Mouse (Mus musculus) ES-Bruce4 (cell line): ENCODE measurements around the gene Clstn2. TPM values are rescaled to one million over a fixed set of nuclear protein-coding genes. Genes with fewer than 3 reads are reported as not detected.

Source experiments
- H3K27ac ChIP-seq: 2 replicates; pipeline ENCODE4 v1.5.1; 2012; ENCODE audit warnings: low read length, inconsistent platforms; ENCODE audit not compliant: insufficient read depth
- H3K27me3 ChIP-seq: 2 replicates; pipeline ENCODE4 v1.6.1; 2012; ENCODE audit warnings: mild to moderate bottlenecking, low read length, inconsistent platforms; ENCODE audit not compliant: control insufficient read depth, poor library complexity, insufficient read depth, severe bottlenecking
- H3K36me3 ChIP-seq: 2 replicates; pipeline ENCODE4 v1.6.1; 2012; ENCODE audit warnings: inconsistent platforms, mild to moderate bottlenecking, low read length, moderate library complexity; ENCODE audit not compliant: control insufficient read depth, poor library complexity, insufficient read depth, severe bottlenecking
- H3K4me1 ChIP-seq: one replicate; pipeline ENCODE4 v1.8.1; 2011; ENCODE audit warnings: low read length; ENCODE audit not compliant: control insufficient read depth, insufficient read depth
- H3K4me3 ChIP-seq: 2 replicates; pipeline ENCODE4 v1.5.1; 2011; ENCODE audit warnings: low read depth, mild to moderate bottlenecking, low read length
- H3K9ac ChIP-seq: 2 replicates; pipeline ENCODE4 v1.6.1; 2012; ENCODE audit warnings: low read depth, mild to moderate bottlenecking, inconsistent platforms; ENCODE audit not compliant: poor library complexity, severe bottlenecking
- H3K9me3 ChIP-seq: replicated peaks from 2 replicates; pipeline ENCODE4 v1.6.1; 2012; ENCODE audit warnings: mild to moderate bottlenecking, low read length, inconsistent platforms; ENCODE audit not compliant: control insufficient read depth, poor library complexity, insufficient read depth, severe bottlenecking
- CTCF ChIP-seq: IDR thresholded peaks from one replicate; pipeline ENCODE4 v1.8.1; 2011; ENCODE audit warnings: low read depth, low read length
- EP300 ChIP-seq: IDR thresholded peaks from 2 replicates; pipeline ENCODE4 v1.6.1; 2011; ENCODE audit warnings: low read depth, low read length; ENCODE audit not compliant: insufficient read depth
- POLR2A ChIP-seq: IDR thresholded peaks from one replicate; pipeline ENCODE4 v1.8.1; 2011; ENCODE audit warnings: low read length; ENCODE audit not compliant: insufficient read depth
- polyA plus RNA-seq: library from polyadenylated mRNA; stranded (reverse); fragments of >200 nt; gene quantifications from 2 replicates; pipeline ENCODE4 v1.2.4, GENCODE M21; 2011; ENCODE audit warnings: low read depth; ENCODE audit not compliant: missing spikeins, insufficient read depth, insufficient read length

The Clstn2 gene
- polyA plus RNA-seq, 1 experiment, result not detected

DNA sequence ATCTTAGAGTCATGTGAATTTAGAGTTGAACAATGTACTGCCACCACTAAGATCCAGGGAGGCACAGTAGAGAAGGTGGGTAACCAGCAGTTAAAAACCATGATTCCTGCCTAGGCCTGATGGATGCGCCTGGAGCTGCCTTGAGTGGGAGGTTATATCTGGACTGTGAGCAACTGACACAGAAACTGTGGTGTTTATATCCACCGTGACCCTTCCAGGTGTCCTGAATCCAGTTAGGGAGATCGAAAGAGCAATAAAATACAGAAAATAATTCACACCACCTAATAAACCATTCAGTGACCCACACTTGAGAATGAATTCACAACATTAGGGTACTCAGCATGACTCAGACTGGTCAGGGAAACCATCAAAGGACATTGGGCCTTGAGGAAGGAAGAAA is 141.6 kb downstream of the Clstn2 start:
- TF ChIP-seq CTCF (no peak), POLR2A (no peak), EP300 (no peak)
- Histone ChIP-seq H3K27ac (no peak overlapping the region), H3K9me3 (no peaks in the 10 kb centered on the region), H3K4me3 (no peak overlapping the region), H3K9ac (no peak overlapping the region), H3K36me3 (no peaks in the 10 kb centered on the region), H3K27me3 (peaks cover 1% of the 10 kb centered on the region; the same call in 1 of the 2 replicates), H3K4me1 (no peaks in the 10 kb centered on the region)

DNA sequence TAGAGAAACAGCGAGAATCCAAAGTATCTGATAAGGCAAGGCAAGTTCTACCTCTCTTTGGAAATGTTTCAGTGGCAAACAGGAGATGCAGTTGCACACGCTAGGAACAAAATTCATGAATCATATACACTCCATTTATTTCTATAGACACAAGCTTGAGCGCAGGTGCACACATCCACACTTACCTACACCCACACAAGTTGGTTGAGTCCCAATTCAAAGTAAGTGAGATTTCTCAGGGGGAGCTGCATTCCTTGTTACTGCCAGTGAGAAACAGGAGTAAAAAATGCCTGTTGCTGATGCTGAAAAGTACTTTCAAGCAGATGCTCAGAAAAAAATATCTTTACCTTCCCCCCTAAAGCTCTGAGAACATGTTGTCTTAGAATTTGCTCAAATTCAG is 149.6 kb downstream of the Clstn2 start:
- H3K9me3 ChIP-seq, result no peaks in the 10 kb centered on the region
- no peak overlapping the region for H3K4me3 ChIP-seq
- no peaks in the 10 kb centered on the region for H3K36me3 ChIP-seq
- TF ChIP-seq EP300 (no peak), POLR2A (no peak)
- H3K27ac ChIP-seq, result no peak overlapping the region
- H3K4me1 ChIP-seq, result no peaks in the 10 kb centered on the region
- H3K27me3 ChIP-seq, result no peaks in the 10 kb centered on the region
- no peak overlapping the region for H3K9ac ChIP-seq

DNA sequence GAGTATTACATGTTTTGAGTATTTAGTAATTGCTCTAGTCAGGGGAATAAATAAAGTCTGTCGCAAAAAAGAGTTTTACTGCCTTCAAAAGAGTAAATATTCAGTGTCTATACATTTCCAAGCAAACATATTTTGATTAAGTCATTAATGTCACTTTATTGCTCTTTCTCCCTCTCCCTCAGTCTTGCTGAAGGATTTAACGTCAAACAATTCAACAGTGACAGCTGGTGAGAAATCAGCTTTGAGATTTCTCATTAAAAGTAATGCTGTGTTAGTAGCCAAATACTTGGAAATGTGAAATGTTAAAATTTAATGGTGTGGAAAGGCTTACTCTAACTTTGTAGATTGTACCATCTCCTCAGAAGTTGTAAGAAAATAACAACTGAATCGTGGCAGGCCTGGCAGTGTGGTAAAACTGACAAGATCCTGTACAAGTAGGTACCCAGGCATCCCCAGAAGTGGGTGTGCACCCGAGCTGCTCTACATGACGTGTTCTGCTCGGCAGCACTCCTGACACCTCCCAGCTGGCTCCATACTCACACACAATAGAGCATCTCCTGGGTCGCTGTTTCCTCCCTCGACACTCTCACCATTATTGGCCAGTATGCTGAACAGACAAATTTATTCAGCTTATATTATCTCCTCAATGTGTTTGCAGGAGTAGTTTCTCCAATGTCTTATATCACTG is 165.8 kb downstream of the Clstn2 start:
- Histone ChIP-seq H3K27me3 (no peaks in the 10 kb centered on the region), H3K9me3 (no peaks in the 10 kb centered on the region), H3K4me1 (no peaks in the 10 kb centered on the region), H3K4me3 (no peak overlapping the region), H3K36me3 (no peaks in the 10 kb centered on the region), H3K27ac (no peak overlapping the region), H3K9ac (no peak overlapping the region)
- TF ChIP-seq POLR2A, result no peak
- TF ChIP-seq CTCF, result no peak
- TF ChIP-seq EP300, result no peak

DNA sequence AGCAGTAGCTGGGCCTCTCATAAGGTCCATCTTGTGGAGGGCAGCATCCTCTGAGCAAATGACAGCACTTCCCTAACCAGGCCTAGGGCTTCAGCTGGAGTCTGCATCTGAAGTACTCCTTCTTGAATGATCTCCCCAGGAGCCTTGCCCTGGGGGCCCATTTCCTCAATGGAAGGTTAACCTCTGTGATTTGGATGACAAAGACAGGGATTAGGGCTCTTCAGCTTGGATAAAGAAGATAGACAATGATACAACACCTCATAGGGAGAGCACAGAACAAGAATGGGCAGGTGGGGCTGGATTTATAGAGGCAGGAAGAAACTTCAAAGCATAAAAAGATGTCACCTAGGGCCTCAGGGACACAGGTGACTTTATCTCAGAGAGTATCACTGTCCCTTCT is 180.1 kb downstream of the Clstn2 start:
- 0 out of 2 replicates have a peak, but pooled peaks have one; percentile 53 for TF ChIP-seq EP300
- TF ChIP-seq CTCF, result no peak
- peaks cover 9% of the 10 kb centered on the region for H3K27me3 ChIP-seq

DNA sequence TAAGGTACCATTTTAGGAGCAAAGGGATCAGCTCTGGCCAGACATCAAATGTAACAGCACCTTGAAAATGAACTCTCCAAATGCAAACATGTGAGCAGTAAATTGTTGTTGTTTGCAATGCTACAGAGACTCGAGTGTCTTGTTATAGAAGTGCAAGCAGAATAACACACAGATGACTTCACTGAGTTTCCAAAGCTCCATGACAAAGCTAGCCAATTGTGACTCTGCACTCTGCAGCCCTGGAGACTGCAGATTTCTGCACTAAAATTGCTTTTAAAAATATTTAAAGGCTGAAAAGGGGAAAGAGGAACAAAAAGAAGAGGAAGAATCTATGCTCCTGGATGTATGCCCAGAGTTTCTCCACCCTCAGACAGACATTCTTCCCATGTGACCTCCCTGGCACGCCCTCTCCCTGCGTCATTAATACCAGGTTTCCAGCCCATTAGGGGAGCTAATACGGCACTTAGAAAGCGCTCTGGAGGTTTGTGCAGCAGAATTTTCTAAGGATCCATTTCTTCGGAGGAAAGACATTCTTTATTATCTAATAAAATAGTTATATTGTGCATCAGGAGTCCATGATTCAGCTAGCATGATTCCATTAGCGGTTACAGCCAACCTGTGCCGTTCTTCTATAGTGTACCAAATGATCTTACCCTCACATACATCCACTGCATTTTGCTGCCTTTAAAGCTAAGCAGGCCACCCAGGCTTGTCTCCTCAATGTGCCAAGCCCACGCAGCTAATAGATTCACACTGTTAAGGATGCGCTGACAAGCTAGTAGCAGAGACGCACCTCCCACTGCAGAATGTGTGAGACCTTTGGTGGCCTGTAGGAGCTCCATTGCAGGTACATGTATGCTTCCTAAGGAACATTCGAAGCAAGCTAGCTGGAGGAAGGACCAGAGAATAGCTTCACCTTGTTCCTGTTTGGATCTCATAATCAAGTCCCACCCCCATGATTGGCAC is 184.8 kb downstream of the Clstn2 start:
- H3K9ac ChIP-seq, result no peak overlapping the region
- H3K4me1 ChIP-seq, result peaks cover 3% of the 10 kb centered on the region
- no peak overlapping the region for H3K27ac ChIP-seq
- 0 out of 2 replicates have a peak, but pooled peaks cover 4% of the 10 kb centered on the region for H3K9me3 ChIP-seq
- H3K27me3 ChIP-seq, result peaks cover 6% of the 10 kb centered on the region
- H3K4me3 ChIP-seq, result no peak overlapping the region
- TF ChIP-seq POLR2A, result no peak
- TF ChIP-seq EP300, result no peak
- no peak for TF ChIP-seq CTCF
- no peaks in the 10 kb centered on the region for H3K36me3 ChIP-seq

More for the DNA sequence above, 180.1 kb downstream of the Clstn2 start:
- H3K4me3 ChIP-seq, result no peak overlapping the region
- H3K27ac ChIP-seq, result no peak overlapping the region
- no peaks in the 10 kb centered on the region for H3K9me3 ChIP-seq
- H3K36me3 ChIP-seq, result no peaks in the 10 kb centered on the region
- no peak overlapping the region for H3K9ac ChIP-seq
- peaks cover 3% of the 10 kb centered on the region for H3K4me1 ChIP-seq

DNA sequence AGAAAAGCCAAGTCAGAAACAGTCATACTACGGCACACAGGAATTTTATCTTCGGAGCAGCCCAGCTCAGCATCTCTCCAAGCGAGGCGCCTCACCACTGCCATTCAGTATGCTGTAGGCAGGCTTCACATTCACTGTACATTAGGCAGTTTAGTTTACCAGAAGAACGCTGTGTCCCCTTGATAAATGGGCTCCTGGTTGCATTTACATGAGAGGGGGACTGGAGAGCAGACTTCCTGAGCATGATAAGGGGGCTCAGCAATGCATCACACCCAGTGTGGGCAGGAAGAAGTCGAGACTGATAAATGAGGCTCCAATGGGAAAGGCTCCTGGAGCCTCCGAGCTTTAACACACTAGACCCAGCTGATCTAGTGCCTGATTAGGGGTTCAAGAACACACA is 190.9 kb downstream of the Clstn2 start:
- Histone ChIP-seq H3K27ac (no peak overlapping the region), H3K9ac (no peak overlapping the region), H3K36me3 (no peaks in the 10 kb centered on the region), H3K4me1 (no peaks in the 10 kb centered on the region), H3K9me3 (0 out of 2 replicates have a peak, but pooled peaks cover 4% of the 10 kb centered on the region), H3K27me3 (no peaks in the 10 kb centered on the region), H3K4me3 (no peak overlapping the region)
- TF ChIP-seq POLR2A (no peak), EP300 (no peak), CTCF (no peak)
